Mouse (Mus musculus): Measurements from ENCODE around the gene Skil. TPM values are rescaled to one million over a fixed set of nuclear protein-coding genes. Genes with fewer than 3 reads are reported as not detected.
A peak's percentile ranks its signal among the peaks of the same experiment; 100 is the strongest.
"Not testable (repeated sequence)": the region's sequence is repeated elsewhere in the genome, so short reads cannot be mapped to it uniquely, and the experiment has no call there.

The Skil gene
- polyA plus RNA-seq, 1 experiment from 2014 or later, result 23.2 TPM

- 70% methylated on average over 4 of the region's 4 CpGs for WGBS
- not testable (repeated sequence) for H3K9me3 ChIP-seq (replicated peaks); H3K4me1 ChIP-seq; H3K9ac ChIP-seq (replicated peaks); H3K36me3 ChIP-seq; ATAC-seq (ENCODE audit: low FRiP score); H3K4me2 ChIP-seq; H3K4me3 ChIP-seq (replicated peaks); H3K27ac ChIP-seq (replicated peaks); H3K27me3 ChIP-seq (replicated peaks)
These were observed 41.7 kb downstream of the Skil start for GRCm38 (mm10) chr3:31136591-31136990.

DNA sequence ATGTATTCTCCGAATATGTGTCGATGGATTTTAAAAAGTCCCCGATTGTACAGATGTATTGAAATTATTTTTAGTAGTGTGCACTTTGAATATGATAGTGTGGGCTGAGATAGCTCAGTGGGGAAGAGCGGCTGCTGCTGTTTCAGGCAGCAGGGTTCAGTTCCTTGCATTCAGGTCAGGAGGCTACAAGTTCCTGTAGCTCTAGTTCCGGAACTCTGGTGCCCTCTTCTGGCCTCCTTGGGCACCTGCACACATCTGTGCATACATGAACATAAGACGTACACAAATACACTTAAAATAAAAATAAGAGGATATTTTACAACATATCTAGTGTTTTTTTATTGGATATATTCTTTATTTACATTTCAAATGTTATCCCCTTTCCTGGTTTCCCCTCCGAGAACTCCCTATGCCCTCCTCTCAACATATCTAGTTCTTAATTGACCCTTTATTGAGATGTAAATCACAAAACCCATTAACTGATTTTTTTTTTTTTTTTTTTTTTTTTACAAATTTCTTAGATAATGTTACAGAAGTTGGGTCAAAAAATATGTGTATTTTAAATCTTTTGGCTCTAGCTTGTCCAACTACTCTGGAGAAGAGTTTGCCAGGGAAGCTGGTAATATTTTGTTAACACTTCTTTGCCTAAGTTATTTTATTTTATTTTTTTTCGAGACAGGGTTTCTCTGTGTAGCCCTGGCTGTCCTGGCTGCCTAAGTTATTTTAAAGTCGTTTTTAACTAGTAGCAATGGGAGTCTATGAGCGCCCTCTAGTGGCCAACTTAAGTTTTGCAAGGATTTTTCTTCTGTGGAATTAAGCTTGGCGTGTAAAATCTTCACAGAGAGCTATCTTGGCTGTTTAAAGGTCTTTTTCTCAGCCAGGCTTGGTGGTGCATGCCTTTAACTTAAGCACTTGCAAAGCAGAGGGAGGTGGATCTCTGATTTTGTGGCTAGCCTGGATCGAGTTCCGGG is 43.9 kb downstream of the Skil start:
- H3K4me3 ChIP-seq (replicated peaks), result no peak overlapping the region
- ATAC-seq (ENCODE audit: low FRiP score), result no peak
- no peaks in the 10 kb centered on the region for H3K9me3 ChIP-seq (replicated peaks)
- no peak overlapping the region for H3K4me2 ChIP-seq
- H3K4me1 ChIP-seq, result no peaks in the 10 kb centered on the region
- H3K36me3 ChIP-seq, result no peaks in the 10 kb centered on the region
- H3K27ac ChIP-seq (replicated peaks), result no peak overlapping the region
- H3K9ac ChIP-seq (replicated peaks), result no peak overlapping the region
- WGBS, result 56% methylated on average over 13 of the region's 13 CpGs
- no peaks in the 10 kb centered on the region for H3K27me3 ChIP-seq (replicated peaks)

- Histone ChIP-seq H3K4me1 (0 out of 2 replicates have a peak, but pooled peaks cover 2% of the 10 kb centered on the region), H3K36me3 (no peaks in the 10 kb centered on the region), H3K27me3 (replicated peaks) (no peaks in the 10 kb centered on the region), H3K4me3 (replicated peaks) (no peak overlapping the region), H3K27ac (replicated peaks) (no peak overlapping the region), H3K9ac (replicated peaks) (no peak overlapping the region), H3K4me2 (no peak overlapping the region), H3K9me3 (replicated peaks) (no peaks in the 10 kb centered on the region)
- ATAC-seq (ENCODE audit: low FRiP score), result no peak
- 90% methylated on average over 4 of the region's 4 CpGs for WGBS
These were observed 46.8 kb downstream of the Skil start for GRCm38 (mm10) chr3:31141621-31142020.

DNA sequence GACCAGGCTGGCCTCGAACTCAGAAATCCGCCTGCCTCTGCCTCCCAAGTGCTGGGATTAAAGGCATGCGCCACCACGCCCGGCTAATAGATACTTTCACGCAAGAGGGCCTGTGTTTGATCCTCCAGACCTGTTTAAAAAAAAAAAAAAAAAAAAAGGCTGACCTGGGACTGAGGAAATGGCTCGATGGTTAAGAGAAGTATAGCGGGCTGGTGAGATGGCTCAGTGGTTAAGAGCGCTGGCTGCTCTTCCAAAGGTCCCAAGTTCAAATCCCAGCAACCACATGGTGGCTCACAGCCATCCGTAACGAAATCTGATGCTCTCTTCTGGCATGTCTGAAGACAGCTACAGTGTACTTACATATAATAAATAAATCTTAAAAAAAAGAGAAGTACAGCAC is 50.4 kb downstream of the Skil start:
- not testable (repeated sequence) for H3K27ac ChIP-seq (replicated peaks); H3K36me3 ChIP-seq; H3K9me3 ChIP-seq (replicated peaks); H3K4me2 ChIP-seq; H3K4me3 ChIP-seq (replicated peaks); ATAC-seq (ENCODE audit: low FRiP score); H3K9ac ChIP-seq (replicated peaks)
- WGBS, result 92% methylated on average over 11 of the region's 11 CpGs
- peaks cover 14% of the 10 kb centered on the region for H3K4me1 ChIP-seq
- peaks cover 24% of the 10 kb centered on the region for H3K27me3 ChIP-seq (replicated peaks)

GRCm38 (mm10) chr3:31145641-31146290 is 50.9 kb downstream of the Skil start:
- H3K4me3 ChIP-seq (replicated peaks), result no peak overlapping the region
- H3K9ac ChIP-seq (replicated peaks), result no peak overlapping the region
- H3K9me3 ChIP-seq (replicated peaks), result no peaks in the 10 kb centered on the region
- peaks cover 14% of the 10 kb centered on the region for H3K4me1 ChIP-seq
- H3K36me3 ChIP-seq, result no peaks in the 10 kb centered on the region
- H3K27me3 ChIP-seq (replicated peaks), result peaks cover 29% of the 10 kb centered on the region
- peak overlapping the region; percentile 38 for H3K4me2 ChIP-seq
- 13% methylated on average over 14 of the region's 14 CpGs for whole genome bisulfite sequencing
- H3K27ac ChIP-seq (replicated peaks), result no peak overlapping the region
- peak; percentile 91 for ATAC-seq (ENCODE audit: low FRiP score)

DNA sequence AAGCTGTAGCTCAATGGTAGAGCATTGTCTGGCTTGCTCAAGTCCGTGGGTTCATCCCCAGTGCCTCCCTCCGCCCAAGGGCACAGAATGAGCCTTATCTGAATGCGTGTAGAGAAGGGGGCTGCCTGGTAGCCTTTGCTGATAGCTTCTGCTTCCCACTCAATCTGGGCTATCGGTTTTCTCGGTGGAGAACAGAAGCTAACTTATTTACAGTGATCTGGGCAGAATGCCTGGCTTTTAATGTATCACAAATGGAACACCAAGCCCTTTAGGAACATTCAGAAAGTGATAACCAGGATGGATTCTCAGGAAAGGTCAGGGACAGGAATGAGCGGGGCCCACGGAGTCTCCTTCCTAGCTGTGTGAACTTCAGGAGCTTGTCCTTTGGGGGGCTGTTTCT is 53.7 kb downstream of the Skil start:
- 84% methylated on average over 7 of the region's 7 CpGs for WGBS
- no peak overlapping the region for H3K27ac ChIP-seq (replicated peaks)
- ATAC-seq (ENCODE audit: low FRiP score), result no peak
- H3K27me3 ChIP-seq (replicated peaks), result peaks cover 30% of the 10 kb centered on the region
- H3K9me3 ChIP-seq (replicated peaks), result no peaks in the 10 kb centered on the region
- peaks cover 18% of the 10 kb centered on the region for H3K4me1 ChIP-seq
- no peaks in the 10 kb centered on the region for H3K36me3 ChIP-seq
- H3K9ac ChIP-seq (replicated peaks), result no peak overlapping the region
- no peak overlapping the region for H3K4me2 ChIP-seq
- H3K4me3 ChIP-seq (replicated peaks), result no peak overlapping the region

DNA sequence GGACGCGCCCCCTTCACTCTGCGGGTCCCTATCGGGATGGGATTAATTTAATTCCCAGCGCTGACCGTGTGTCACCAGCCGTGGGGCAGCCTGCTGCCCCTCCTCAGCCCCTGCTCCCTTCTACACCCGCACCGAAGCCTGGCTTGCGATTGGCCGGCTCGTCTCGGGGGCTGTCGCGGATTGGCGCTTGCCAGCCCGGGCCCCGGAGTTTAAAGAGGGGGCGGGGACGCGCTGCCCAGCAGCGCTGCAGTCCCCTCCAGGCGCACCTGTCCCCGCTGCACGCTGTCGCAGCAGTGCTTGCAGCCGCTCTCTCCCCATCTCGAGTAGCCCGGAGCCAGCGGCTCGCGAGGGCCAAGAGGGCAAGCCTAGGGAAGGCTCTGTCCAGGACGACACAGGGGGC is 54.8 kb downstream of the Skil start, which contains the start of gene Cldn11:
Gene Cldn11, plus strand, starts transcription at position 215 of the 400 bp plus-strand sequence.
- H3K9me3 ChIP-seq (replicated peaks), result no peaks in the 10 kb centered on the region
- peak within 1 kb of the TSS; percentile 27 for H3K9ac ChIP-seq (replicated peaks)
- no peaks in the 10 kb centered on the region for H3K36me3 ChIP-seq
- H3K27me3 ChIP-seq (replicated peaks), result peaks cover 30% of the 10 kb centered on the region
- ATAC-seq (ENCODE audit: low FRiP score), result peak; percentile 75
- WGBS, result under 1% methylated on average over 33 of the region's 33 CpGs
- peak within 1 kb of the TSS; percentile 89 for H3K4me2 ChIP-seq
- peak within 1 kb of the TSS; percentile 44 for H3K4me3 ChIP-seq (replicated peaks)
- H3K4me1 ChIP-seq, result peaks cover 18% of the 10 kb centered on the region
- H3K27ac ChIP-seq (replicated peaks), result no peak within 1 kb of the TSS

DNA sequence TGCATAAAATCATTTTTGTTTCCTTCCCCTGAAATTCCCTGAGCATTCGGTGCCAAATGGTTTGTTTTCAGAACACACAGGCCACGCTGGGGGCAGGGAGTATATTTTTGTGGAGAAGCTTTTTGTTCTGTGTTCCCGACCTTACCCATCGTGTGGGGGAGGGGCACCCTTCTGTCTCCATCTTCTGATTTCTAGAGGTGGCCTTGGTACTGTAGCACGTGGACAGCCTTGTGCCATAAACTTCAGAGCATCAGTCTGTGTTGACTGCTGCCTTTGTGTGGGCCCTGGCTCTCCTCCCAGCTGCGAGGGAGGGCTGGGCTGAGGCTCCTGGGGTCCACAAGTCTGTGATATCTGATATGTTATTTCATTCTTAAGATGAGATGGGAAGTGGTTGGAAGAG is 57.2 kb downstream of the Skil start:
- Histone ChIP-seq H3K4me1 (peaks cover 15% of the 10 kb centered on the region), H3K4me3 (replicated peaks) (no peak overlapping the region), H3K9me3 (replicated peaks) (no peaks in the 10 kb centered on the region), H3K27ac (replicated peaks) (no peak overlapping the region), H3K9ac (replicated peaks) (no peak overlapping the region), H3K36me3 (no peaks in the 10 kb centered on the region), H3K4me2 (no peak overlapping the region), H3K27me3 (replicated peaks) (peaks cover 30% of the 10 kb centered on the region)
- WGBS, result 47% methylated on average over 6 of the region's 6 CpGs
- no peak for ATAC-seq (ENCODE audit: low FRiP score)

DNA sequence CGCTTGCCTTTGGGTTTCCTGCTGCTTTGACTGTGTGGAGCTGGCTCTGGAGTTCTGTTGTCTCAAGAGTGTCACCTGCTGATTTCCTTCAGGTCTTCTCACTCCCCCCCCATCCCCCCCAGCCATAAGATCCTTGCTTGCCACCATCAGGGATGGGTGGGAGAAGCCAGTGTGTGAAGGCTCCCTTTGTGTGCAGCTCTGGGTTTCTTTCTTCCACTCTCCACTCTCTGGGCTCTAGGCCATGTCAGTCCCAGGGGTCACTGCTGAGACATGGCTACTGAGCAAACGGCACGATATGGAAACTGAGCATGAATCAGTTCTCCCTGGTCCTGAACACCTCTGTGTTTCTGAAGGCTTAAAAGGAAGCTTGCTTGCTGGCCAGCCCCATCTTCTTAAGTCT is 61.3 kb downstream of the Skil start:
- 37% methylated on average over 3 of the region's 3 CpGs for WGBS
- no peak for ATAC-seq (ENCODE audit: low FRiP score)

GRCm38 (mm10) chr3:31157776-31158175 is 62.9 kb downstream of the Skil start:
- WGBS, result 67% methylated on average over 15 of the region's 15 CpGs
- H3K36me3 ChIP-seq, result no peaks in the 10 kb centered on the region
- no peaks in the 10 kb centered on the region for H3K27me3 ChIP-seq (replicated peaks)
- 0 out of 2 replicates have a peak overlapping the region, but pooled peaks have one; percentile 11 for H3K4me2 ChIP-seq
- no peak overlapping the region for H3K4me3 ChIP-seq (replicated peaks)
- H3K9ac ChIP-seq (replicated peaks), result no peak overlapping the region
- no peaks in the 10 kb centered on the region for H3K9me3 ChIP-seq (replicated peaks)
- H3K4me1 ChIP-seq, result no peaks in the 10 kb centered on the region; the same call in 1 of the 2 replicates
- H3K27ac ChIP-seq (replicated peaks), result no peak overlapping the region
- ATAC-seq (ENCODE audit: low FRiP score), result no peak

More for the DNA sequence above, 61.3 kb downstream of the Skil start:
- H3K9ac ChIP-seq (replicated peaks), result no peak overlapping the region
- no peak overlapping the region for H3K27ac ChIP-seq (replicated peaks)
- H3K36me3 ChIP-seq, result no peaks in the 10 kb centered on the region
- H3K9me3 ChIP-seq (replicated peaks), result no peaks in the 10 kb centered on the region
- H3K4me3 ChIP-seq (replicated peaks), result no peak overlapping the region
- H3K27me3 ChIP-seq (replicated peaks), result no peaks in the 10 kb centered on the region
- H3K4me1 ChIP-seq, result peaks cover 4% of the 10 kb centered on the region; the same call in 1 of the 2 replicates
- no peak overlapping the region for H3K4me2 ChIP-seq

- Histone ChIP-seq H3K4me1 (no peaks in the 10 kb centered on the region; the same call in 1 of the 2 replicates), H3K4me3 (replicated peaks) (no peak overlapping the region)
- 78% methylated on average over 10 of the region's 10 CpGs for WGBS
These were observed 65.2 kb downstream of the Skil start for GRCm38 (mm10) chr3:31160046-31160445.

More at GRCm38 (mm10) chr3:31160046-31160445, 65.2 kb downstream of the Skil start:
- Histone ChIP-seq H3K27ac (replicated peaks) (no peak overlapping the region), H3K36me3 (no peaks in the 10 kb centered on the region), H3K9me3 (replicated peaks) (no peaks in the 10 kb centered on the region), H3K27me3 (replicated peaks) (no peaks in the 10 kb centered on the region), H3K9ac (replicated peaks) (no peak overlapping the region), H3K4me2 (no peak overlapping the region)
- ATAC-seq (ENCODE audit: low FRiP score), result no peak
